Mouse (Mus musculus) E14TG2a.4 (cell line): ENCODE data around the gene Plscr4.

Experiments
- CTCF ChIP-seq: conservative IDR thresholded peaks from 2 replicates; pipeline ENCODE4 v1.5.1; 2014; ENCODE audit warnings: low read length
- NANOG ChIP-seq: IDR thresholded peaks from 2 replicates; pipeline ENCODE4 v1.6.1; 2014; ENCODE audit warnings: borderline replicate concordance, low read length, mixed read lengths
- POU5F1 ChIP-seq: IDR thresholded peaks from 2 replicates; pipeline ENCODE4 v1.6.1; 2014; ENCODE audit warnings: low read length, borderline replicate concordance

- TF ChIP-seq CTCF, result no peak
- no peak for TF ChIP-seq NANOG
- TF ChIP-seq POU5F1, result no peak
Measured at GRCm38 (mm10) chr9:92458418-92458817, 1.2 kb downstream of the Plscr4 start.
